Mouse (Mus musculus): ENCODE measurements around the gene Cpeb3. TPM values are rescaled to one million over a fixed set of nuclear protein-coding genes. Genes with fewer than 3 reads are reported as not detected.

Gene Cpeb3
- total and polyA plus RNA-seq, 3 experiments: 2.0 to 5.2 (median 2.0) TPM

DNA sequence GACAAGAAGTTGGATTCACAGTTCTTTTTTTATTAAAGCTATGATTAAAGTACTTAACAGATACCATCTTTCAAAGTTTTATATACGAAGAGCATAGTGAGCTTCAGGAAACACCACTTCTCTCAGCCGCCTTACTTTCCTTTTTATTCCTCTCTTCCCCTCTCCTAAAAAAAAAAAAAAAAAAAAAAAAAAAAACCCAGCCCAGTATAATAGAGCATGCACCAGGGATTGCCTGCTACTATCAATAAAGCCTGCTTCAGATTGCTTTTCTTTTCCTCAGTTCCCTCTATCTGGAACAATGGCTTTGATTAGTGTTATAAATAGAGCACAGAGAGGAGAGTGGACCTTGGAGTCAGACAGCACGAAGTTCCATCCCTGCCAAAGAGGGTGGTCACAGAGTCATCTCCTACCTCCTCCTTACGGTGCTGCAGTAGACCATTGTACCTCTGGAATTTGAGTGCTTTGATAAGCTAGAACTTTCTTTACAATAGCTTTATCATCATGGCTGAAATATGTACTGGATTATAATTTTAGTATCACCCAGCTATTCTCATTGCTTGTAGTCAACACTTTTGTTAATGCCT lies 31.4 kb downstream of the Cpeb3 start:
- TF ChIP-seq CTCF (IDR thresholded peaks at IDR 0.05; ENCODE audit: low read depth, low read length) (no peak), GATA1 (IDR thresholded peaks at IDR 0.05; ENCODE audit: borderline replicate concordance, low read length) (no peak)

DNA sequence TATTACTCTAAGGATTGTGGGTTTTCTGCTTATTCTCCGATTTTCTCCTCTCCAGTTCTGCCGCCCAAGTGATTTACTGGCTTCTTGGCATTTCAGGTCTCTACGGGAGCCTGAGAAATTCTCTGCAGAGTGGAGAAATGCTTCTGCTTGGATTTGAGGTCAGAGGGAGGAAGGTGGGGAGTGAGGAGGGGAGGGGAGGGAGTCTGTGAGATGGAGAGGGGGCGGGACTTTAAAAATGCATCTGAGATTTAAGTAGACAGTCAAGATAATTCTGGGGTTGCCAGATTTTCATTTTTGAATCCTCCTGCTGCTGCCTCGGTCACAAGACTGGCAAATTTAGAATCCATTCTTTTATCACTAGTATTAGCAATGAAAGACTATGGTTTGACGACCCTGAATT lies 32.5 kb downstream of the Cpeb3 start:
- Histone ChIP-seq H3K36me3 (replicated peaks) (no peaks in the 10 kb centered on the region), H3K9me3 (replicated peaks) (no peaks in the 10 kb centered on the region), H3K27me3 (ENCODE audit: insufficient read depth, low read length) (peaks cover 8% of the 10 kb centered on the region), H3K4me1 (ENCODE audit: insufficient read depth, low read depth, low read length) (peaks cover 50% of the 10 kb centered on the region), H3K4me3 (ENCODE audit: low read depth, low read length) (peak overlapping the region; percentile 86; the same call in 1 of the 2 replicates)
- no peak for DNase-seq (ENCODE audit: low spot score)
- TF ChIP-seq CTCF (IDR thresholded peaks at IDR 0.05; ENCODE audit: low read depth, low read length): no peak
- ATAC-seq (ENCODE audit: extremely low read depth, insufficient number of reproducible peaks, low FRiP score, poor library complexity, severe bottlenecking): no peak

More for the DNA sequence above, 31.4 kb downstream of the Cpeb3 start:
- H3K27me3 ChIP-seq (ENCODE audit: insufficient read depth, low read length): peaks cover 8% of the 10 kb centered on the region
- peaks cover 49% of the 10 kb centered on the region for H3K4me1 ChIP-seq (ENCODE audit: insufficient read depth, low read depth, low read length)
- ATAC-seq (ENCODE audit: extremely low read depth, insufficient number of reproducible peaks, low FRiP score, poor library complexity, severe bottlenecking): no peak
- H3K36me3 ChIP-seq (replicated peaks): no peaks in the 10 kb centered on the region
- no peaks in the 10 kb centered on the region for H3K9me3 ChIP-seq (replicated peaks)
- H3K4me3 ChIP-seq (ENCODE audit: low read depth, low read length): no peak overlapping the region
- no peak for DNase-seq (ENCODE audit: low spot score)

DNA sequence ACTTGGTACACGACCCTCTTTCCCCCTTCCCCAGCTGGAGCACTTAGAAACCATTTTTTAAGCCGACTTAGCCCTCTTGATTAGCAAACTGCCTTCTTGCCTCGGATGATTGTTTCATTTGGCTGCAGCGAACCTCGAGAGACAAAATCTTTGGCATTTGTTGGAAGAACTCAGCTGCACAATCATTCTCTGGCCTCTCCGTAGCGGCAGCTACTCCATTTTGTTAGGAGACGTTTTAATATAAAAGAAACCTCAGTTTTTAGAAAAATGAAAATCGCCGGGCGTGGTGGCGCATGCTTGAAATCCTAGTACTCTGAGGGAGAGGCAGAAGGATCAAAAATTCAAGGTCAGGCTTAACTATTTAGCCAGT lies 33.0 kb downstream of the Cpeb3 start:
- TF ChIP-seq TAL1 (conservative IDR thresholded peaks at IDR 0.05; ENCODE audit: low read depth, low read length) (no peak), CTCF (IDR thresholded peaks at IDR 0.05; ENCODE audit: low read depth, low read length) (no peak), GATA1 (IDR thresholded peaks at IDR 0.05; ENCODE audit: borderline replicate concordance, low read length) (no peak), GATA2 (IDR thresholded peaks at IDR 0.05; ENCODE audit: borderline replicate concordance, low read depth, low read length) (no peak), POLR2AphosphoS5 (IDR thresholded peaks at IDR 0.05; ENCODE audit: insufficient replicate concordance, low read depth, low read length) (no peak)
- Histone ChIP-seq H3K27me3 (ENCODE audit: insufficient read depth, low read length) (peaks cover 8% of the 10 kb centered on the region), H3K9me3 (replicated peaks) (no peaks in the 10 kb centered on the region), H3K4me1 (ENCODE audit: insufficient read depth, low read depth, low read length) (peaks cover 52% of the 10 kb centered on the region), H3K36me3 (replicated peaks) (no peaks in the 10 kb centered on the region), H3K4me3 (ENCODE audit: low read depth, low read length) (peak overlapping the region; percentile 86)
- ATAC-seq (ENCODE audit: extremely low read depth, insufficient number of reproducible peaks, low FRiP score, poor library complexity, severe bottlenecking): no peak
- DNase-seq (ENCODE audit: low spot score): peak; percentile 5

DNA sequence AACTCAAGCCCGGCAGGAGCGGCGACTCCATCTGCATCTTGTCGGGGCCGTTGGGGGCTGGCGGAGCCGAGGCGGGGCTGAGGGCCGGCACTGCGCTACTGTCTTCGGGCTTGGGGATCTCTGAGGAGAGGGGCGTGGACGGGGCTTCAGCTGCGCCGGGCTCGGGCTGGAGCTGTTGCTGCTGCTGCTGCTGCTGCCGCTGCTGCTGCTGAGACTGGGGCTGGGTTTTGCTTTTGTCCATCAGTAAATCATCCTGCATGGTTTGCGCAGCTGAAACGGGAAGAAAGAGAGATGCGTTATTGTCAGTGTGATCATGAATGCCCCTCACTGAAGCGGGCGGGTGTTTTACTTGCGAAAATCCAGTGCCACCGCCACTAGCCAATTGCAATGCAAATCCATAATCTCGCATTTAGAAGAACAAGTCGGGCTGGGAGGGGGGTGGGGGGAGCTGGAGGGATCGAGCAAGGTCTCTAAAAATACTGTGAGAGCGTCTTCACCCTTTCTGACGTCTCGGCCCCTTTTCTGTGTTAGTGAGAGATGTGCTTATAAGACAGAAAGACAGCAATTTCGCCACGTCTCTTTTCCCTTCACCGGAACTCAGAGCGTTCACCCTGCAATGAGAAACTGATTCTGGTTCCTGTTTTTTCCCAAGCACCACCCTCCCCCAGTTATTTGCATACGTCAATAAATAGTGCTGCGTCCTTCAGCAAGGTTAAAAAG lies 33.5 kb downstream of the Cpeb3 start:
- no peaks in the 10 kb centered on the region for H3K9me3 ChIP-seq (replicated peaks)
- no peaks in the 10 kb centered on the region for H3K36me3 ChIP-seq (replicated peaks)
- DNase-seq (ENCODE audit: low spot score) (peak; percentile 71), ATAC-seq (ENCODE audit: extremely low read depth, insufficient number of reproducible peaks, low FRiP score, poor library complexity, severe bottlenecking) (peak; percentile 54)
- peak overlapping the region; percentile 86 for H3K4me3 ChIP-seq (ENCODE audit: low read depth, low read length)
- H3K4me1 ChIP-seq (ENCODE audit: insufficient read depth, low read depth, low read length): peaks cover 57% of the 10 kb centered on the region
- TF ChIP-seq CTCF (IDR thresholded peaks at IDR 0.05; ENCODE audit: low read depth, low read length) (no peak), GATA1 (IDR thresholded peaks at IDR 0.05; ENCODE audit: borderline replicate concordance, low read length) (no peak), TAL1 (conservative IDR thresholded peaks at IDR 0.05; ENCODE audit: low read depth, low read length) (no peak), GATA2 (IDR thresholded peaks at IDR 0.05; ENCODE audit: borderline replicate concordance, low read depth, low read length) (no peak), POLR2AphosphoS5 (IDR thresholded peaks at IDR 0.05; ENCODE audit: insufficient replicate concordance, low read depth, low read length) (no peak)
- H3K27me3 ChIP-seq (ENCODE audit: insufficient read depth, low read length): peaks cover 8% of the 10 kb centered on the region

DNA sequence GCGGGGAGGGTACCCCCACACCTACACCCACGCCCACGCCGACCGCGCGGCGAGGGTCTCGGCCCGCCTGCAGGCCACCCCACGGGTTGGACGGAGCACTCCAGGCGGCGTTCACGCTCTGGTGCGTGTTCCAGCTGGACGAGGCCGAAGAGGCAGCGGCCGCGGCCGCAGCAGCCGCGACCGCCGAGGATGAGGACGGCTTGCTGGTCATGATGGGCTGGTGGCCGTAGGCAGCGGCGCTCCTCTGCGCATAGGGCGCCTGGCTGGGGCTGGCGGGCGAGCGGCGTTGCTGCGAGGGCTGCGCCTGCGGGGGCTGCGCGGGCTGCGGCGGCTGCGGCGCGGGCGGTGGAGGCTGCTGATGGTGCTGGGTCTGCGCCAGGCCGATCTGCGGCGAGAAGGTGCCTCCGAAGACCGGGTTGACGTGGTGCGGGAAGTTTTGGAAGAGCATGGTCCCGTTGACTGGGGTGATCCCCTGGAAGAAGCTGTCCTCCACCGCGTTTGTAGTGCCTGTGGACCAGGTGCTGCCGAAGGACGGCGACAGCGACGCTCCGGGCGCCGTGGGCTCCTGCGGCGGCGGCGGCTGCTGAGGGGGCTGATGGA lies 34.2 kb downstream of the Cpeb3 start:
- H3K9me3 ChIP-seq (replicated peaks): no peaks in the 10 kb centered on the region
- DNase-seq (ENCODE audit: low spot score): peak; percentile 49
- H3K27me3 ChIP-seq (ENCODE audit: insufficient read depth, low read length): peaks cover 8% of the 10 kb centered on the region
- ATAC-seq (ENCODE audit: extremely low read depth, insufficient number of reproducible peaks, low FRiP score, poor library complexity, severe bottlenecking): no peak
- no peaks in the 10 kb centered on the region for H3K36me3 ChIP-seq (replicated peaks)
- H3K4me1 ChIP-seq (ENCODE audit: insufficient read depth, low read depth, low read length): peaks cover 57% of the 10 kb centered on the region
- TF ChIP-seq GATA2 (IDR thresholded peaks at IDR 0.05; ENCODE audit: borderline replicate concordance, low read depth, low read length): no peak
- TF ChIP-seq POLR2AphosphoS5 (IDR thresholded peaks at IDR 0.05; ENCODE audit: insufficient replicate concordance, low read depth, low read length): no peak
- TF ChIP-seq CTCF (IDR thresholded peaks at IDR 0.05; ENCODE audit: low read depth, low read length): no peak
- no peak for TF ChIP-seq GATA1 (IDR thresholded peaks at IDR 0.05; ENCODE audit: borderline replicate concordance, low read length)
- TF ChIP-seq TAL1 (conservative IDR thresholded peaks at IDR 0.05; ENCODE audit: low read depth, low read length): no peak
- peak overlapping the region; percentile 86 for H3K4me3 ChIP-seq (ENCODE audit: low read depth, low read length)

DNA sequence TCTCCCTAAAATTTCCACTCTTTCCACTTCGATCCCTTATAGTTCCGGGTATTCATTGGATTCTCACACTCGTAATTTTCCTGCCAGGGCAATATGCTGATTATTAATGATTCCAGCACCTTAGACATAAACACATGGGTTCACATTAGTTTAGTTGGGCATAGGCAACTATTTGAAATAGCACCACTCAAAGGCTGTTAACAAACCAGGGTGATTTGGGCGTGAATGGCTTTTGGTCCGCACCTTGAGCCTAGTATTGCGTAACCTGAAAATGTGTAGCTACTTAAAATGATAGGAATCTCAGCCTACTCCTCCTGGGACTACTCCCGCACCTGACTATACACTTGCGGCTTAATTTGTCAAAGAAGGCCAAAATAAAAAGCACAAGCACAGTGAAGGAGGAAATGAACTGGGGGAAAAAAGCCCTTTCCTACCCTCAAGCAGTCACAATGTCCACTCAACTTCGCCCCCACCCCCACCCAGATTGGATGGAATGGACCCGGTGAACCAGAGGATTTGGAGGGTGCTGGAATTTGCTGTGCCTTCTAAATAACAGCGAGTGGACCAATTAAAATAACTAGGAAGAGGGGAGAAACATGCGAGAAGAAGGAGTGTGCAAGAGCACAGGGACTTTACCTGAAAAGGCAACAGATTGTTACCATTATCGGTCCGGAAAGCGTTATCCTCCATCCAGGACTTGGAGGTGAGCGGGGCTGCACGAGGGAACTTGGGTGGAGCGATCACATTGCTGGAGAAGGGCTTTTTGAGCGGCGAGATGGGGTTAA lies 34.9 kb downstream of the Cpeb3 start:
- Histone ChIP-seq H3K9me3 (replicated peaks) (no peaks in the 10 kb centered on the region), H3K4me3 (ENCODE audit: low read depth, low read length) (peak overlapping the region; percentile 86), H3K27me3 (ENCODE audit: insufficient read depth, low read length) (peaks cover 8% of the 10 kb centered on the region), H3K4me1 (ENCODE audit: insufficient read depth, low read depth, low read length) (peaks cover 56% of the 10 kb centered on the region), H3K36me3 (replicated peaks) (no peaks in the 10 kb centered on the region)
- no peak for ATAC-seq (ENCODE audit: extremely low read depth, insufficient number of reproducible peaks, low FRiP score, poor library complexity, severe bottlenecking)
- DNase-seq (ENCODE audit: low spot score): no peak
- no peak for TF ChIP-seq CTCF (IDR thresholded peaks at IDR 0.05; ENCODE audit: low read depth, low read length)
- no peak for TF ChIP-seq GATA1 (IDR thresholded peaks at IDR 0.05; ENCODE audit: borderline replicate concordance, low read length)
- no peak for TF ChIP-seq GATA2 (IDR thresholded peaks at IDR 0.05; ENCODE audit: borderline replicate concordance, low read depth, low read length)
- TF ChIP-seq POLR2AphosphoS5 (IDR thresholded peaks at IDR 0.05; ENCODE audit: insufficient replicate concordance, low read depth, low read length): no peak
- no peak for TF ChIP-seq TAL1 (conservative IDR thresholded peaks at IDR 0.05; ENCODE audit: low read depth, low read length)
